Mouse (Mus musculus) limb, embryonic 14.5 days (tissue): ENCODE results near the gene Nsd2. TPM values are rescaled to one million over a fixed set of nuclear protein-coding genes. Genes with fewer than 3 reads are reported as not detected.

Source experiments
- ATAC-seq: fragments of 200-750 bp; cut with Nextera tagmentation; 2 replicates; pipeline ENCODE4 v1.8.0; 2017; ENCODE audit warnings: low read depth, moderate number of reproducible peaks, moderate TSS enrichment; ENCODE audit not compliant: low FRiP score
- DNase-seq: peaks from one replicate; pipeline ENCODE4 v3.0.0-alpha.2; 2015; ENCODE audit warnings: low spot score
- H3K27ac ChIP-seq: fragments of 300-500 bp; sonication (generic); replicated peaks from 2 replicates; pipeline ENCODE4 v1.5.1; 2014; ENCODE audit warnings: low read depth, mild to moderate bottlenecking, low read length, moderate library complexity, mixed read lengths
- H3K27me3 ChIP-seq: fragments of 300-500 bp; sonication (generic); 2 replicates; pipeline ENCODE4 v1.6.1; 2014; ENCODE audit warnings: low read length, mixed read lengths; ENCODE audit not compliant: control insufficient read depth, insufficient read depth
- H3K36me3 ChIP-seq: fragments of 300-500 bp; sonication (generic); 2 replicates; pipeline ENCODE4 v1.6.1; 2014; ENCODE audit warnings: mild to moderate bottlenecking, low read length, moderate library complexity, mixed read lengths; ENCODE audit not compliant: control insufficient read depth, insufficient read depth
- H3K4me1 ChIP-seq: fragments of 300-500 bp; sonication (generic); 2 replicates; pipeline ENCODE4 v1.6.1; 2014; ENCODE audit warnings: antibody characterized with exemption, low read length, mixed read lengths; ENCODE audit not compliant: control insufficient read depth, insufficient read depth
- H3K4me2 ChIP-seq: fragments of 300-500 bp; sonication (generic); replicated peaks from 2 replicates; pipeline ENCODE4 v1.6.1; 2014; ENCODE audit warnings: low read depth, mild to moderate bottlenecking, low read length, moderate library complexity; ENCODE audit not compliant: severe bottlenecking
- H3K4me3 ChIP-seq: fragments of 300-500 bp; sonication (generic); replicated peaks from 2 replicates; pipeline ENCODE4 v1.5.1; 2014; ENCODE audit warnings: low read length
- H3K9ac ChIP-seq: fragments of 300-500 bp; sonication (generic); 2 replicates; pipeline ENCODE4 v1.6.1; 2014; ENCODE audit warnings: mild to moderate bottlenecking, low read depth, low read length, moderate library complexity; ENCODE audit not compliant: severe bottlenecking
- H3K9me3 ChIP-seq: fragments of 300-500 bp; sonication (generic); 2 replicates; pipeline ENCODE4 v1.6.1; 2016; ENCODE audit warnings: low read length; ENCODE audit not compliant: control insufficient read depth
- POLR2A ChIP-seq: fragments of 200-500 bp; IDR thresholded peaks from 2 replicates; pipeline ENCODE4 v1.8.0; 2012; ENCODE audit warnings: inconsistent platforms, mild to moderate bottlenecking, moderate library complexity, borderline replicate concordance; ENCODE audit not compliant: insufficient read depth, insufficient read length; ENCODE audit errors: extremely low read depth
- WGBS: fragments of 180-500 bp; shearing (Covaris S2); extraction: QIAGEN DNeasy Blood & Tissue Kit; methylation state at CpG from one replicate; pipeline ENCODE4 v1.1.7; 2014; 5-methylcytosine and 5-hydroxymethylcytosine counted together
- polyA plus RNA-seq, 2 experiments: library from polyadenylated mRNA; depleted of rRNA in 1 of 2; stranded (reverse) in 1 of 2; unstranded in 1 of 2; fragments of >200 nt; fragmentation: Nextera tagmentation in 1 of 2; extraction: Ambion mirVana in 1 of 2; gene quantifications; 2 replicates each; pipeline versions ENCODE4 v1.2.1 to v1.2.3; 2012 to 2014

The Nsd2 gene
- polyA plus RNA-seq, 2 experiments = 46.6 to 50.7 TPM

GRCm38 (mm10) chr5:33895116-33895515 lies 74.6 kb downstream of the Nsd2 start:
- H3K4me3 ChIP-seq = no peak overlapping the region
- H3K27me3 ChIP-seq = no peaks in the 10 kb centered on the region
- no peaks in the 10 kb centered on the region for H3K4me1 ChIP-seq
- H3K4me2 ChIP-seq = no peak overlapping the region
- H3K9ac ChIP-seq = no peak overlapping the region
- no peak overlapping the region for H3K27ac ChIP-seq
- DNase-seq (no peak), ATAC-seq (no peak)
- H3K36me3 ChIP-seq = peaks cover 99% of the 10 kb centered on the region
- TF ChIP-seq POLR2A = no peak
- no peaks in the 10 kb centered on the region for H3K9me3 ChIP-seq
- 93% methylated on average over 9 of the region's 9 CpGs for WGBS

DNA sequence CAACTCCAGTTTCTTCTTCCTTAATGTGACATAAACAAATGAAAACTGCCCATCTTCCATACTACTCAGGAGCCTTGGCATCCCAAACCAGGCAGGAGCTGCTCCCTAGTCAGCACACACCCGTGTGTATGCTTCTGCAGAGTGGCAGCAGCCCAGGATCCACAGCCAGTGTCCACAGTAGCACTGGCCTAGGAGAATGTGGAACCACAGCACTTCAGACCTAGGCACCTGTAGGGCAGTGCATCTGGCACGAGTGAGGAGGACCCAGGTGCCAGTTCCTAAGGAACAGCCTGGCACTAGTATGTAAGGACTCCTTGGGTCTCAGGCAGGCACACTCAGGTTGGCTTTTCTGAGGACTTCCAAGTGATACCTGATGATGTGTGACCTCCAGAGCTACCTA lies 76.6 kb downstream of the Nsd2 start:
- H3K9ac ChIP-seq = no peak overlapping the region
- H3K4me1 ChIP-seq = no peaks in the 10 kb centered on the region
- no peak overlapping the region for H3K27ac ChIP-seq
- H3K27me3 ChIP-seq = no peaks in the 10 kb centered on the region
- H3K36me3 ChIP-seq = peaks cover 99% of the 10 kb centered on the region
- WGBS = 83% methylated on average over 2 of the region's 2 CpGs
- H3K4me3 ChIP-seq = no peak overlapping the region
- no peaks in the 10 kb centered on the region for H3K9me3 ChIP-seq
- no peak for DNase-seq
- H3K4me2 ChIP-seq = no peak overlapping the region
- no peak for ATAC-seq
- TF ChIP-seq POLR2A = no peak

DNA sequence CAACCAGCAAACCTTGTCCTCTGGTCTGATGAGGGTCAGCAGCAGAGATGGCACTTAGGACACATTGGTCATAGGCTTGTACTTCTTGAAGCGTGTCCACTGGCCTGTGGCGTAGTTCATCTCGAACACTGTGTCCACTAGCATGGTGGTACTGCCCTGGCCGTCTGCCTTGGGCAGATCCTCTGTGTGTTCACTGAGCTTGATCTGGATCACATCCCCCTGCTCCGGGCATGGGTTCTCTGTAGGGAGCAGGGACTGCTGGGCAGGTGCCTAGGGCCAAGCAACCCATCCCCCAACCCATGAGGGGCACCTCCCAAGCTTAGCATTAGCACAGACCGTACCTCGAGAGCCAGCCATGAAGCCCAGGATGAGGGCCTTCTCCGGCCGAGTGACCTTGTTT lies 78.1 kb downstream of the Nsd2 start:
- Histone ChIP-seq H3K9me3 (no peaks in the 10 kb centered on the region), H3K4me2 (no peak overlapping the region), H3K27me3 (no peaks in the 10 kb centered on the region), H3K36me3 (peaks cover 95% of the 10 kb centered on the region), H3K9ac (no peak overlapping the region), H3K4me3 (no peak overlapping the region), H3K27ac (no peak overlapping the region), H3K4me1 (no peaks in the 10 kb centered on the region)
- DNase-seq = no peak
- no peak for TF ChIP-seq POLR2A
- no peak for ATAC-seq
- 90% methylated on average over 9 of the region's 9 CpGs for WGBS

DNA sequence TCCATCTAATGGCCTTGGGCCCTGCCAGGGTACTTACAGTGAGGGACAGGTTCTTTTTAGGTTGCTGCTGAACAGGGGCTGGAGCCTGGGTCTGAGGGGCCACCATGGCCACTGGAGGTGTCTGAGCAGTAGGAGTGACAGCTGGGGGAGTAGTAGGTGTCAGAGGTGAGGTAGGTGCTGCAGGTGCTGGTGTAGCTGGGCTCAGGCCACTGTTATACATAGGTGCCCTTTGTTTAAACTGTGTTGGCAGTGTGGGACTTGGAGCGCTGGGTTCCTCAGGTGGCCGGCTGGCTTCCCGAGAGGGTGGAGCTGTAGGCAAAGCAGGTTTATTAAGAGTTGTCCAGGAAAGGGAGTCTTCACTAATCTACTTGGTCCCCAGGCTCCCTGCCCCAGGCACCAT lies 78.7 kb downstream of the Nsd2 start:
- no peaks in the 10 kb centered on the region for H3K4me1 ChIP-seq
- no peak overlapping the region for H3K27ac ChIP-seq
- no peaks in the 10 kb centered on the region for H3K9me3 ChIP-seq
- H3K4me2 ChIP-seq = no peak overlapping the region
- DNase-seq (no peak), ATAC-seq (no peak)
- 92% methylated on average over 3 of the region's 3 CpGs for WGBS
- TF ChIP-seq POLR2A = no peak
- no peaks in the 10 kb centered on the region for H3K27me3 ChIP-seq
- peaks cover 89% of the 10 kb centered on the region for H3K36me3 ChIP-seq
- H3K9ac ChIP-seq = no peak overlapping the region
- H3K4me3 ChIP-seq = no peak overlapping the region

DNA sequence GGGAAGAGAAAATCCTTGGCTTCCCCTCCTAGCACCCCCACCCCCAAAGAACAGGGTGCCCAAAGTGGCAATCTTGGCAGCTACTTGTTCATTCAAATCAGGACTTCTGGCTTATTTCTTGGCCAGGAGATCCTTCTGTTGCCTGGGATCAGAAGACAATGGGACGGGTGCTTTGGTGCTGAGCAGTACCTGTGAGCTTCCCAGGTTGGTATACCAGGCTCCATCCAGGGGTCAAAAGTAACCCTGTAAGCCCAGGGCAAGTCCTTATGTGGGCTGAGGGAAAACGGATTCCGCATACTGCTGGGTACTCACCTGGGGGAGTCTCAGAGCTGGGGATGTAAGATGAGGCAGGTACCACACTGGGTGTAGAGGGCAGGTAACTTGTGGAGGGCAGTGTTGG lies 79.6 kb downstream of the Nsd2 start:
- ATAC-seq (no peak), DNase-seq (no peak)
- no peak overlapping the region for H3K4me2 ChIP-seq
- no peaks in the 10 kb centered on the region for H3K9me3 ChIP-seq
- no peak overlapping the region for H3K9ac ChIP-seq
- WGBS = 81% methylated on average over 3 of the region's 3 CpGs
- H3K4me3 ChIP-seq = no peak overlapping the region
- H3K4me1 ChIP-seq = no peaks in the 10 kb centered on the region
- H3K27me3 ChIP-seq = no peaks in the 10 kb centered on the region
- TF ChIP-seq POLR2A = no peak
- H3K27ac ChIP-seq = no peak overlapping the region
- H3K36me3 ChIP-seq = peaks cover 80% of the 10 kb centered on the region

- H3K4me3 ChIP-seq = no peak overlapping the region
- H3K27me3 ChIP-seq = no peaks in the 10 kb centered on the region
- DNase-seq (no peak), ATAC-seq (no peak)
- WGBS = 96% methylated on average over 9 of the region's 9 CpGs
- no peaks in the 10 kb centered on the region for H3K4me1 ChIP-seq
- no peak for TF ChIP-seq POLR2A
- peaks cover 74% of the 10 kb centered on the region for H3K36me3 ChIP-seq
- no peaks in the 10 kb centered on the region for H3K9me3 ChIP-seq
- H3K4me2 ChIP-seq = no peak overlapping the region
- H3K27ac ChIP-seq = no peak overlapping the region
- no peak overlapping the region for H3K9ac ChIP-seq
These were observed 80.3 kb downstream of the Nsd2 start for GRCm38 (mm10) chr5:33900701-33901263.
